Comparison of ENCODE assay signal across 8 mouse cellular contexts in genomic region chr12:86832551-86833182, GRCm38 (mm10). TPM values are rescaled to one million over a fixed set of nuclear protein-coding genes. Genes with fewer than 3 reads are reported as not detected.
DNase-seq lines count a peak whose midpoint lies in the region; ATAC-seq and TF ChIP-seq lines count a peak whose summit lies in the region.

No protein-coding gene starts in this region.

- H3K4me1 ChIP-seq in ES-Bruce4 (ENCODE audit: control insufficient read depth, insufficient read depth, low read length): peaks cover 5% of the 10 kb centered on the region
- H3K4me1 ChIP-seq in heart, embryonic 11.5 days (ENCODE audit: control insufficient read depth, insufficient read depth, low read length): peaks cover 47% of the 10 kb centered on the region
- H3K4me1 ChIP-seq in liver, embryonic 14.5 days (replicated peaks; ENCODE audit: control insufficient read depth in 2 of 2, insufficient read depth in 2 of 2, low read length in 1 of 2): peaks cover 47 to 54% of the 10 kb centered on the region in 2 experiments
- H3K4me1 ChIP-seq in stomach, postnatal 0 days (replicated peaks; ENCODE audit: control insufficient read depth, insufficient read depth): peaks cover 8% of the 10 kb centered on the region

- H3K27ac ChIP-seq in ES-Bruce4 (ENCODE audit: insufficient read depth, low read length): peak overlapping the region; percentile 48
- H3K27ac ChIP-seq in heart, embryonic 11.5 days (ENCODE audit: low read depth, low read length): peak overlapping the region; percentile 77
- no peak overlapping the region; the same call in 1 of the 2 replicates for H3K27ac ChIP-seq in liver, embryonic 14.5 days
- peak overlapping the region; percentile 90 for H3K27ac ChIP-seq in stomach, postnatal 0 days (replicated peaks)

- no peaks in the 10 kb centered on the region for H3K27me3 ChIP-seq in ES-Bruce4 (ENCODE audit: control insufficient read depth, insufficient read depth, low read length, poor library complexity, severe bottlenecking)
- no peaks in the 10 kb centered on the region for H3K27me3 ChIP-seq in heart, embryonic 11.5 days (ENCODE audit: control insufficient read depth, insufficient read depth, low read length)
- H3K27me3 ChIP-seq in liver, embryonic 14.5 days (ENCODE audit: control insufficient read depth, insufficient read depth, low read length): no peaks in the 10 kb centered on the region
- no peaks in the 10 kb centered on the region for H3K27me3 ChIP-seq in stomach, postnatal 0 days (ENCODE audit: control insufficient read depth, insufficient read depth, low read length)

- no peak for TF ChIP-seq CTCF in ES-Bruce4 (IDR thresholded peaks at IDR 0.05; ENCODE audit: low read depth, low read length)
- TF ChIP-seq CTCF in liver, embryonic 14.5 days (IDR thresholded peaks at IDR 0.05; ENCODE audit: low read depth): no peak
- no peak for TF ChIP-seq CTCF in stomach, postnatal 0 days (IDR thresholded peaks at IDR 0.05; ENCODE audit: low read depth)

- no peak for ATAC-seq in heart, embryonic 11.5 days (replicated peaks; ENCODE audit: insufficient number of reproducible peaks, low FRiP score, low TSS enrichment)
- no peak for ATAC-seq in liver, embryonic 14.5 days (ENCODE audit: insufficient read depth)
- ATAC-seq in stomach, postnatal 0 days (ENCODE audit: low FRiP score, low TSS enrichment): no peak

- no peak overlapping the region; the same call in 1 of the 2 replicates for H3K4me2 ChIP-seq in heart, embryonic 11.5 days
- H3K4me2 ChIP-seq in liver, embryonic 14.5 days (ENCODE audit: low read depth): peak overlapping the region; percentile 52
- H3K4me2 ChIP-seq in stomach, postnatal 0 days (replicated peaks; ENCODE audit: low read depth): no peak overlapping the region

- no peak for TF ChIP-seq POLR2A in ES-Bruce4 (IDR thresholded peaks at IDR 0.05; ENCODE audit: insufficient read depth, low read length)

- peak; percentile 16 for DNase-seq in embryo, embryonic 10 days (ENCODE audit: low spot score)
- DNase-seq in embryo, embryonic 10.5 days (ENCODE audit: low spot score): no peak
- DNase-seq in liver, embryonic 14.5 days (ENCODE audit: low read depth in 3 of 3, low spot score in 3 of 3): no peak
- DNase-seq in stomach, postnatal 0 days (ENCODE audit: low spot score): no peak
- no peak for DNase-seq in frontal cortex, postnatal 14 days (ENCODE audit: low spot score in 2 of 2)
- no peak for DNase-seq in frontal cortex, adult 2 months (ENCODE audit: extremely low spot score in 1 of 2, low spot score in 1 of 2)

- 0 out of 2 replicates have a peak overlapping the region, but pooled peaks have one; percentile 7 for H3K9ac ChIP-seq in ES-Bruce4 (ENCODE audit: low read depth, poor library complexity, severe bottlenecking)
- H3K9ac ChIP-seq in heart, embryonic 11.5 days (ENCODE audit: low read depth, low read length): peak overlapping the region; percentile 77
- no peak overlapping the region for H3K9ac ChIP-seq in liver, embryonic 14.5 days (replicated peaks)
- no peak overlapping the region for H3K9ac ChIP-seq in stomach, postnatal 0 days (ENCODE audit: low read length)

- no peak for TF ChIP-seq EP300 in ES-Bruce4 (IDR thresholded peaks at IDR 0.05; ENCODE audit: insufficient read depth, low read depth, low read length)
- TF ChIP-seq EP300 in liver, embryonic 14.5 days (IDR thresholded peaks at IDR 0.05; ENCODE audit: low read depth): no peak
- TF ChIP-seq EP300 in stomach, postnatal 0 days (optimal IDR thresholded peaks at IDR 0.05): no peak

- no peaks in the 10 kb centered on the region for H3K9me3 ChIP-seq in ES-Bruce4 (replicated peaks; ENCODE audit: control insufficient read depth, insufficient read depth, low read length, poor library complexity, severe bottlenecking)
- no peaks in the 10 kb centered on the region for H3K9me3 ChIP-seq in heart, embryonic 11.5 days (replicated peaks; ENCODE audit: control insufficient read depth, low read length)
- no peaks in the 10 kb centered on the region for H3K9me3 ChIP-seq in liver, embryonic 14.5 days (ENCODE audit: control insufficient read depth, low read length)
- H3K9me3 ChIP-seq in stomach, postnatal 0 days (ENCODE audit: control insufficient read depth, low read length): no peaks in the 10 kb centered on the region

- no peaks in the 10 kb centered on the region for H3K36me3 ChIP-seq in ES-Bruce4 (ENCODE audit: control insufficient read depth, insufficient read depth, low read length, poor library complexity, severe bottlenecking)
- no peaks in the 10 kb centered on the region for H3K36me3 ChIP-seq in heart, embryonic 11.5 days (ENCODE audit: control insufficient read depth, insufficient read depth, low read length)
- H3K36me3 ChIP-seq in liver, embryonic 14.5 days (replicated peaks; ENCODE audit: control insufficient read depth, insufficient read depth, low read depth): no peaks in the 10 kb centered on the region
- no peaks in the 10 kb centered on the region for H3K36me3 ChIP-seq in stomach, postnatal 0 days (ENCODE audit: control insufficient read depth, insufficient read depth, low read length)

- 46% methylated on average over 11 of the region's 11 CpGs for WGBS in heart, embryonic 11.5 days (ENCODE audit: insufficient replicate concordance)
- 38% methylated on average over 11 of the region's 11 CpGs for WGBS in liver, embryonic 14.5 days (ENCODE audit: insufficient replicate concordance)
- 52% methylated on average over 11 of the region's 11 CpGs for WGBS in stomach, postnatal 0 days

- H3K4me3 ChIP-seq in ES-Bruce4 (ENCODE audit: low read depth, low read length): peak overlapping the region; percentile 26; the same call in 1 of the 2 replicates
- no peak overlapping the region for H3K4me3 ChIP-seq in heart, embryonic 11.5 days (ENCODE audit: low read depth, low read length)
- H3K4me3 ChIP-seq in liver, embryonic 14.5 days (ENCODE audit: insufficient read depth in 1 of 2, low read depth in 2 of 2, low read length in 2 of 2): no peak overlapping the region
- H3K4me3 ChIP-seq in stomach, postnatal 0 days (ENCODE audit: low read depth, low read length): no peak overlapping the region

RNA-seq across cellular contexts. Expression of gene Irf2bpl, which starts 51.9 kb away (rescaled TPM):
- polyA plus RNA-seq in ES-Bruce4 (2011; ENCODE audit: insufficient read depth, insufficient read length, low read depth, missing spikeins): 37.9 and 40.3 TPM in 2 replicates
- polyA plus RNA-seq in heart, embryonic 11.5 days (2014; fragmentation: Nextera tagmentation; extraction: Ambion mirVana): 18.9 and 26.9 TPM in 2 replicates
- polyA plus RNA-seq in liver, embryonic 14.5 days (2012; rRNA removed): 1.4 and 1.5 TPM in 2 replicates
- 1.4 and 1.5 TPM in 2 replicates for polyA plus RNA-seq in liver, embryonic 14.5 days (2014; fragmentation: Nextera tagmentation; extraction: Ambion mirVana)
- 19.1 and 19.8 TPM in 2 replicates for polyA plus RNA-seq in stomach, postnatal 0 days (2015; fragmentation: Nextera tagmentation; extraction: Ambion mirVana)
- polyA plus RNA-seq in frontal cortex, adult 2 months (2012; rRNA removed): 48.5 and 50.2 TPM in 2 replicates

Comparison
In these comparisons a context has a peak if more than half of its experiments do, and no peak if none do; other contexts are left out.
1. H3K9ac ChIP-seq: peak in ES-Bruce4 (single experiment) and heart, embryonic 11.5 days (single experiment); none in liver, embryonic 14.5 days (single experiment) and stomach, postnatal 0 days (single experiment).